Mouse (Mus musculus): Measurements from ENCODE around the gene Ubxn4. TPM values are rescaled to one million over a fixed set of nuclear protein-coding genes. Genes with fewer than 3 reads are reported as not detected.
"Not testable (repeated sequence)": the region's sequence is repeated elsewhere in the genome, so short reads cannot be mapped to it uniquely, and the experiment has no call there.

Gene Ubxn4
- polyA plus RNA-seq, 1 experiment from 2014 or later, result 53.8 TPM

DNA sequence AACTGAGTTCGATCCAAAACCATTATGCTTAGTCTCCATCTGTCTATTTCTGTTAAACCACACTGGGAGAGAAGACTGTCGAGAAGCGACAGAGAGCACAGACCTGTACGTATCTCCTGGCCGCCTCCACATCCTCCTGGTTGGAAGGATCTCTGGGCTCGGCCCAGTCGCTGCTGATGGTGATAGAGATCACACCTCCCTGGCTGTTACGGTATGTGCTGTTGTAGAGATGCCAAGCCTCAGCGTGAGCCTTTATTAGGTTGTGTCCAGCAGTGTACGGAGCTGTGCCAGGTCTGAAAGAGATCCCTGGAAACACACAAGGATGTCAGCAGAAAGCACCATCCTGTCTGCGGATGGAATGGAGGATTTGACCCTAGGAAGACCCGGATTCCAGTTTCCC is 49.8 kb downstream of the Ubxn4 start:
- Histone ChIP-seq H3K27ac (ENCODE audit: low read length) (no peak overlapping the region), H3K27me3 (ENCODE audit: control insufficient read depth, insufficient read depth, low read length) (no peaks in the 10 kb centered on the region), H3K9ac (ENCODE audit: low read length) (no peak overlapping the region), H3K4me3 (ENCODE audit: low read length) (no peak overlapping the region), H3K9me3 (replicated peaks; ENCODE audit: control insufficient read depth, low read length) (no peaks in the 10 kb centered on the region), H3K4me1 (ENCODE audit: control insufficient read depth, insufficient read depth, low read length) (no peaks in the 10 kb centered on the region), H3K36me3 (ENCODE audit: control insufficient read depth, insufficient read depth) (no peaks in the 10 kb centered on the region), H3K4me2 (ENCODE audit: low read depth, low read length) (no peak overlapping the region)
- no peak for ATAC-seq (replicated peaks; ENCODE audit: extremely low read depth, insufficient read depth, low FRiP score)
- WGBS, result 76% methylated on average over 12 of the region's 12 CpGs

DNA sequence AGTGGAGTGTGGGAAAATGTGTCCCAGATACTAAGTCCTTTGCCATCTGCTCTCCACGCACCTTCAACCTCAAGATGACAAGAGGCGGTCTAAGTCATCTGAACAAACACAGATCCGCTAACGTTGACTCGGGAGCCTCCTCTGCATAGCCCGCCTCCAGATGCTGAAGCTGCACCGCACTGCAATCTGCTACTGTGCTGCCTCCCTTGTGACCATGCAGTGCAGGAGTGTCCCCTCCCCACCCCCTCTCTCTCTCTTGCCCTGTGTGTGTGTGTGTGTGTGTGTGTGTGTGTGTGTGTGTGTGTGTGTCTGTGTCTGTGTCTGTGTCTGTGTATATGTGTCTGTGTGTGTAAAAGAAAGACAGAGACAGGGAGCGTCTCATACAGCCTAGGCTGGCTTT is 51.5 kb downstream of the Ubxn4 start:
- ATAC-seq (replicated peaks; ENCODE audit: extremely low read depth, insufficient read depth, low FRiP score), result no peak
- Histone ChIP-seq H3K9ac (ENCODE audit: low read length) (no peak overlapping the region), H3K4me1 (ENCODE audit: control insufficient read depth, insufficient read depth, low read length) (no peaks in the 10 kb centered on the region), H3K27ac (ENCODE audit: low read length) (no peak overlapping the region), H3K27me3 (ENCODE audit: control insufficient read depth, insufficient read depth, low read length) (no peaks in the 10 kb centered on the region), H3K36me3 (ENCODE audit: control insufficient read depth, insufficient read depth) (no peaks in the 10 kb centered on the region), H3K4me3 (ENCODE audit: low read length) (no peak overlapping the region), H3K9me3 (replicated peaks; ENCODE audit: control insufficient read depth, low read length) (no peaks in the 10 kb centered on the region), H3K4me2 (ENCODE audit: low read depth, low read length) (no peak overlapping the region)
- 72% methylated on average over 8 of the region's 8 CpGs for WGBS

DNA sequence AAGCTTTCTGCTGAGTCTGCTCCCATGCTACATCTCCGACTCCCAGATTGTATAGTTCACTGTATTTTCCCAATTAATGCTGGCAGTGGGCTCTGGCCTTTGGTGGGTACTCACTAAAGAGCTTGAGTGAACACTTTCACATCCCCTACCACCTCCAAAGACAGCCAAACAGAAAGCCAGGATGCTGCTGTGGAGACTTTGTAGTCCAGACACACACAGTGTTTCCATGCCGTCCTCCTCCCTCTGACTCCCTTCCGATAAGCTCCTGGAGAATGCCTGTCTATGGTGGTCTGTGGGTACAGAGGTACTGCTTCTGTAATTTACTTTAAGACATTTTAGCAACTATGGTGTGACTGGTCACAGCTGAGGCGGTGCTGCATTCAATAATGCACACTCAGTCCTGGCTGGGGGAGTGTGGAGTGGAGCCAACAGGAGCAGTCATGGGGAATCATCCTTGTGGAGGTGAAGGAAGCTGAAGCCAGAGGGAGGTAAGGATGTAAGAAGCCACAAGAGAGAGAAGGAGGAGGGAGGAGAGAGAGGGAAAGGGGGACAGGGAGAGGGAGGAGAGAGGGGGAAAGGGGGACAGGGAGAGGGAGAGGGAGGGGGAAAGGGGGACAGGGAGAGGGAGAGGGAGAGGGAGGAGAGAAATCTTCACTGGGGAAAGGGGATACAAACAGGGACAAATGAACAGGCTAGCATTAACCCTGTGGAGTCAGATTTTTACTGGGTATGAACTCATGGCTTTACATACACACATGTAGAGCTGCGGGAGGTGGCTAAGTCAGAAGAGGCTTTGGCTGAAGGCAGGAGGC is 52.2 kb downstream of the Ubxn4 start:
- H3K9ac ChIP-seq (ENCODE audit: low read length), result no peak overlapping the region
- no peaks in the 10 kb centered on the region for H3K9me3 ChIP-seq (replicated peaks; ENCODE audit: control insufficient read depth, low read length)
- H3K27ac ChIP-seq (ENCODE audit: low read length), result no peak overlapping the region
- H3K4me1 ChIP-seq (ENCODE audit: control insufficient read depth, insufficient read depth, low read length), result no peaks in the 10 kb centered on the region
- no peak overlapping the region for H3K4me2 ChIP-seq (ENCODE audit: low read depth, low read length)
- 71% methylated on average over 5 of the region's 5 CpGs for WGBS
- no peaks in the 10 kb centered on the region for H3K36me3 ChIP-seq (ENCODE audit: control insufficient read depth, insufficient read depth)
- ATAC-seq (replicated peaks; ENCODE audit: extremely low read depth, insufficient read depth, low FRiP score), result no peak
- no peaks in the 10 kb centered on the region for H3K27me3 ChIP-seq (ENCODE audit: control insufficient read depth, insufficient read depth, low read length)
- no peak overlapping the region for H3K4me3 ChIP-seq (ENCODE audit: low read length)

DNA sequence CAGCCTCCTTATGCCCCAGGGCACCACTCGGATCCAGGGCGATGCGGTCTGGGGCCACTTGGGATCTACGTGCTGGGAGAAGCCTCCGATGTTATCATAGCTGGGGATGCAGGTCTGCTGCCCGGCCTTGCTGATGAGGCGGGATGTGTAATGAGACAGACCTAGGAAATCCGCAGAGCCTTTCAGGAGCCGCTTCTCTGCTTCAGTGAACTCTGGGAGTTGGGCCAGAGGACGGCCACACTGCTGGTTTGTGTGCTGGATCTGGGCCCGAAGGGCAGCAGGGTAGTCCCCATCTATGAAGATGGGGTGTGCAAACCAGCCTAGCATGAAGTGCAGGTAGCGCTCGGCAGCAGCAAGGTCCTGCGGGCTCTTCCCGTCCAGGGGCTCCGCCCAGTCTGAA is 60.1 kb downstream of the Ubxn4 start:
- no peak overlapping the region for H3K9ac ChIP-seq (ENCODE audit: low read length)
- 87% methylated on average over 16 of the region's 16 CpGs for WGBS
- H3K36me3 ChIP-seq (ENCODE audit: control insufficient read depth, insufficient read depth), result no peaks in the 10 kb centered on the region
- peaks cover 5% of the 10 kb centered on the region; the same call in 1 of the 2 replicates for H3K9me3 ChIP-seq (replicated peaks; ENCODE audit: control insufficient read depth, low read length)
- H3K4me2 ChIP-seq (ENCODE audit: low read depth, low read length), result no peak overlapping the region
- H3K4me3 ChIP-seq (ENCODE audit: low read length), result no peak overlapping the region
- no peaks in the 10 kb centered on the region for H3K27me3 ChIP-seq (ENCODE audit: control insufficient read depth, insufficient read depth, low read length)
- H3K27ac ChIP-seq (ENCODE audit: low read length), result no peak overlapping the region
- H3K4me1 ChIP-seq (ENCODE audit: control insufficient read depth, insufficient read depth, low read length), result no peaks in the 10 kb centered on the region
- ATAC-seq (replicated peaks; ENCODE audit: extremely low read depth, insufficient read depth, low FRiP score), result no peak

DNA sequence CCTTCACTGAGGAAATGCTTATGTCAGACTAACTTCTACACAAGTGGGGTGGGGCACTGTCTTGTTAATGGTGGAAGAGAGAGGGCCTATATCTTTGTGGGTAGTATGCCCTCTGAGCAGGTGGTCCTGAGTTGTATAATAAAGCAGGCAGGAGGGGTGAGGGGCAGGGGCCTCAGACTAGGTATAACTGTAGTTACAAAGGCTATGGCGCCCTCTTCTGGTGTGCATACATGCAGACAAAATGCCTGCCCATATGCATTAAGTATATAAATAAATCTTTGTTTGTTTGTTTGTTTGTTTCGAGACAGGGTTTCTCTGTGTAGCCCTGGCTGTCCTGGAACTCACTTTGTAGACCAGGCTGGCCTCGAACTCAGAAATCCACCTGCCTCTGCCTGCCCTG is 65.3 kb downstream of the Ubxn4 start:
- ATAC-seq (replicated peaks; ENCODE audit: extremely low read depth, insufficient read depth, low FRiP score), result no peak
- no peaks in the 10 kb centered on the region for H3K36me3 ChIP-seq (ENCODE audit: control insufficient read depth, insufficient read depth)
- no peak overlapping the region for H3K4me3 ChIP-seq (ENCODE audit: low read length)
- no peak overlapping the region for H3K27ac ChIP-seq (ENCODE audit: low read length)
- no peaks in the 10 kb centered on the region for H3K9me3 ChIP-seq (replicated peaks; ENCODE audit: control insufficient read depth, low read length)
- no peak overlapping the region for H3K4me2 ChIP-seq (ENCODE audit: low read depth, low read length)
- no peak overlapping the region for H3K9ac ChIP-seq (ENCODE audit: low read length)
- no peaks in the 10 kb centered on the region for H3K27me3 ChIP-seq (ENCODE audit: control insufficient read depth, insufficient read depth, low read length)
- no peaks in the 10 kb centered on the region for H3K4me1 ChIP-seq (ENCODE audit: control insufficient read depth, insufficient read depth, low read length)
- WGBS, result 72% methylated on average over 3 of the region's 3 CpGs

DNA sequence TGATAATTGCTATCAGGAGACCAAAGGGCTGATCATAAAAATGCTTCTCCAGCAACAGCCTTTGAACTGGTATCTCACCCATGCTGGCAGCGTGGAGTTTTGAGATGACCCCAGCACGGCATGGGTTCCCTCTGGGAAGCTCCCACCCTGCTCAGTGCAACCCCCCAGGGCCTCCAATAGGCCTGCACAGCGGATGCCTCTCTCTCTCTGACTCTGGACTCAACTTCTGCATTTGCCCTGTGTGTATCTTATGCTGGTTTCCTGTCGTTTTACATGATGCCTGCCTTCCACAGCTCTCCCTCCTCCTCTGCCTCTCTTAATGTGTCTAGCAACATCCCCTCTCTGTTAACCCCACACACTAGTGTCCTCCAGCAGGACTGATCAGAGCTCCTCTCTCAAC is 70.9 kb downstream of the Ubxn4 start:
- Histone ChIP-seq H3K4me2 (ENCODE audit: low read depth, low read length) (no peak overlapping the region), H3K27me3 (ENCODE audit: control insufficient read depth, insufficient read depth, low read length) (no peaks in the 10 kb centered on the region), H3K36me3 (ENCODE audit: control insufficient read depth, insufficient read depth) (no peaks in the 10 kb centered on the region), H3K4me1 (ENCODE audit: control insufficient read depth, insufficient read depth, low read length) (no peaks in the 10 kb centered on the region), H3K27ac (ENCODE audit: low read length) (no peak overlapping the region), H3K9me3 (replicated peaks; ENCODE audit: control insufficient read depth, low read length) (no peaks in the 10 kb centered on the region), H3K4me3 (ENCODE audit: low read length) (no peak overlapping the region), H3K9ac (ENCODE audit: low read length) (no peak overlapping the region)
- 51% methylated on average over 4 of the region's 4 CpGs for WGBS
- no peak for ATAC-seq (replicated peaks; ENCODE audit: extremely low read depth, insufficient read depth, low FRiP score)

DNA sequence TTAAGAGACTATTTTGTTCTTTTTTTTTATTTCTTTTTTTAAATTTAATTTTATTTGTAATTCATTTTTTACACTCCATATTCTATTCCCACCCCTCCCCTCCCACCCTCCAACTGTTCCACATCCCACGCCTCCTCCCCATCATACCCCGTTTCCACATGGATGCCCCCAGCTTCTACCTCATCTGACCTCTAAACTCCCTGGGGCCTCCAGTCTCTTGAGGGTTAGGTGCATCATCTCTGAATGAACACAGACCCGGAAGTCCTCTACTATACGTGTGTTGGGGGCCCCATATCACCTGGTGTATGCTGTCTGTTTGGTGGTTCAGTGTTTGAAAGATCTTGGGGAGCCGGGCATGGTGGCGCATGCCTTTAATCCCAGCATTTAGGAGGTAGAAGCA is 75.5 kb downstream of the Ubxn4 start:
- WGBS, result 79% methylated on average over 6 of the region's 6 CpGs
- H3K9ac ChIP-seq (ENCODE audit: low read length); H3K27me3 ChIP-seq (ENCODE audit: control insufficient read depth, insufficient read depth, low read length); H3K4me1 ChIP-seq (ENCODE audit: control insufficient read depth, insufficient read depth, low read length); ATAC-seq (replicated peaks; ENCODE audit: extremely low read depth, insufficient read depth, low FRiP score); H3K27ac ChIP-seq (ENCODE audit: low read length); H3K36me3 ChIP-seq (ENCODE audit: control insufficient read depth, insufficient read depth); H3K4me2 ChIP-seq (ENCODE audit: low read depth, low read length); H3K9me3 ChIP-seq (replicated peaks; ENCODE audit: control insufficient read depth, low read length); H3K4me3 ChIP-seq (ENCODE audit: low read length): not testable (repeated sequence)

DNA sequence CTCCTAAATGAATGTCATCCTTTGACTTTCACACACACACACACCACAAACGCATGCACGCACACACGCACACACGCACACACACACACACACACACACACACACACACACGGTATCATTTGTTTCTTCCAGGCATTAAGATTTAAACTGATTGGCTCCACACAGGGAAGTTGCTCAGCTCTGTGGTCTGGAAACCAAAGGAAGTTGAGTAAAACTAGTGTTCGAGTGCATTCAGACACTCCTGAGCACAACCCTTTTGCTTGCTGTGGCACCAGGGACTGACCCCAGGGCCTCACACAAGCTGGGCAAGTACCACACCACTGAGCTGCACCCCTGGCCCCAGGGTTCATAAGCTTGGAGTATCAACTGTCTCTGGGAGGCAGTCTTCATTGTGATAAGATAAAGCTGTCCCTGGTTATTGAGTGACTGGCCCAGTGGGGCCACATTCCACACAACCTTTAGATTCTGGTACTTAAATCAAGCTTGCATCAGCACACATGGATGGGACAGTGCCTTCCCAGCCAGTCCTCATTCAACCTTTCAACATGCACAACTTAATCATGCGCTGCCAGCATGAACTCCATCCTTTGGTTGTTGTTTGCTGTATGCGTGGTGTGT is 79.4 kb downstream of the Ubxn4 start:
- H3K4me2 ChIP-seq (ENCODE audit: low read depth, low read length), result no peak overlapping the region
- no peaks in the 10 kb centered on the region for H3K27me3 ChIP-seq (ENCODE audit: control insufficient read depth, insufficient read depth, low read length)
- WGBS, result 72% methylated on average over 8 of the region's 8 CpGs
- no peaks in the 10 kb centered on the region for H3K36me3 ChIP-seq (ENCODE audit: control insufficient read depth, insufficient read depth)
- H3K4me1 ChIP-seq (ENCODE audit: control insufficient read depth, insufficient read depth, low read length), result no peaks in the 10 kb centered on the region
- H3K9me3 ChIP-seq (replicated peaks; ENCODE audit: control insufficient read depth, low read length), result no peaks in the 10 kb centered on the region
- no peak overlapping the region for H3K4me3 ChIP-seq (ENCODE audit: low read length)
- no peak for ATAC-seq (replicated peaks; ENCODE audit: extremely low read depth, insufficient read depth, low FRiP score)
- no peak overlapping the region for H3K27ac ChIP-seq (ENCODE audit: low read length)
- no peak overlapping the region for H3K9ac ChIP-seq (ENCODE audit: low read length)

DNA sequence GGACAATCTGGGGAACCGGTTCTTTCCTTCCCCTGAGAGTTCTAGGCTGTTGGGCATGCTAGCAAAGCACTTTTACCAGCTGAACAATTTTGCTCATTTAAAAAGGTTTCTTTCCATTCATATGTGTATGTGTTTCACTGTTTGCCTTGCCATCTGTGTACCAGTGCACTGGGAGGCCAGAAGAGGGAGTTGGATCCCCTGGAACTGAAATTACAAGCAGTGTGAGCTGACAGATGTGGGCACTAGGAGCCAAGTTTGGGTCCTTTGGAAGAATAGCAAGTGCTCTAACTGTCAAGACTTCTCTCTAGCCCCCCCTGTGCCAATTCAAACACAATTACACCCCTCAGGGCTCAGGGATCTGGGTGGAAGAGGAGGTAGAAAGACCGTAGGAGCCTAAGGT is 81.0 kb downstream of the Ubxn4 start:
- H3K27me3 ChIP-seq (ENCODE audit: control insufficient read depth, insufficient read depth, low read length), result no peaks in the 10 kb centered on the region
- ATAC-seq (replicated peaks; ENCODE audit: extremely low read depth, insufficient read depth, low FRiP score), result no peak
- H3K4me3 ChIP-seq (ENCODE audit: low read length), result no peak overlapping the region
- peaks cover 2% of the 10 kb centered on the region; the same call in 1 of the 2 replicates for H3K36me3 ChIP-seq (ENCODE audit: control insufficient read depth, insufficient read depth)
- 87% methylated on average over 2 of the region's 2 CpGs for WGBS
- H3K27ac ChIP-seq (ENCODE audit: low read length), result no peak overlapping the region
- H3K9ac ChIP-seq (ENCODE audit: low read length), result no peak overlapping the region
- no peaks in the 10 kb centered on the region for H3K9me3 ChIP-seq (replicated peaks; ENCODE audit: control insufficient read depth, low read length)
- no peaks in the 10 kb centered on the region for H3K4me1 ChIP-seq (ENCODE audit: control insufficient read depth, insufficient read depth, low read length)
- H3K4me2 ChIP-seq (ENCODE audit: low read depth, low read length), result no peak overlapping the region
